Mouse (Mus musculus): ENCODE measurements at regions not wholly inside any gene's neighbourhood (a gene's known extent, or its start where the extent isn't known, plus 50 kb on each side); places are given as distances from the start of the nearest gene placed in this dataset.

DNA sequence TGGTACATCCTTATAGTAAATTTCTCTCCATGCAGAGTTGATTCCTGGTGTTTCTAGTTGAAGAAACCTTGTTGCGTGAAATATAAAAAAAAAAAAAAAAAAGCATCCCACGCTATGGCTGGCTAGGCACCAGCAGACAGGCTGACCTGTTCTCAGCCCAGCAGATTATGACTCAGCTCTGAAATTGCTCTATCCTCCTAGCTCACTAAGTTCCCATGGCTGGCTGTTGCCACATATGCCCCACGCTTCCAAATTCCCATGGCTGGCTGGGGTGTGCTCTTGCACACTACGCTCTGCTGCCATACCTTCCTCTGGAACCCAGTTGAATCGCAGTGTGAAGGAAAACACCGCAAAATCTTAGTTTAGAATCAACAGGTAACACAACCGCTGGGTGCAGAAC, 270.1 kb downstream of the Mid1ip1 start:
- peak; percentile 66 for DNase-seq (ENCODE audit: low spot score)

DNA sequence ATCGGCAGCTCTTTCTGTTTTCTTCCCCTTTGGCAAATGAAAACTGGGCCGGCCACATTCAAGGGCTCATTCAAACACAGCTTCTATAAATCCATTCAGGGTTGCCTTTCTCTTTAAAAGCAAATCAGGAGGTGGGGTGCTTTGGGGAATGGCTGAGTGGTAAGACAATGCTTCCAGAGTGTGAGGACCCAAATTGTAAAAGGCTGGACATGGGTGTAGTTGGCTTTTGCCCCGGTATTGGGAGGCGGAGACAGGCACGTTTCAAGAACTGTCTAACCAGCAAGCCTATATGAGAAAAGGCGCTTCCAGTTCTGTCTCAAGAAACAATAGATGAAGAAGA, 277.0 kb downstream of the Mid1ip1 start:
- no peak for DNase-seq (ENCODE audit: low spot score)

DNA sequence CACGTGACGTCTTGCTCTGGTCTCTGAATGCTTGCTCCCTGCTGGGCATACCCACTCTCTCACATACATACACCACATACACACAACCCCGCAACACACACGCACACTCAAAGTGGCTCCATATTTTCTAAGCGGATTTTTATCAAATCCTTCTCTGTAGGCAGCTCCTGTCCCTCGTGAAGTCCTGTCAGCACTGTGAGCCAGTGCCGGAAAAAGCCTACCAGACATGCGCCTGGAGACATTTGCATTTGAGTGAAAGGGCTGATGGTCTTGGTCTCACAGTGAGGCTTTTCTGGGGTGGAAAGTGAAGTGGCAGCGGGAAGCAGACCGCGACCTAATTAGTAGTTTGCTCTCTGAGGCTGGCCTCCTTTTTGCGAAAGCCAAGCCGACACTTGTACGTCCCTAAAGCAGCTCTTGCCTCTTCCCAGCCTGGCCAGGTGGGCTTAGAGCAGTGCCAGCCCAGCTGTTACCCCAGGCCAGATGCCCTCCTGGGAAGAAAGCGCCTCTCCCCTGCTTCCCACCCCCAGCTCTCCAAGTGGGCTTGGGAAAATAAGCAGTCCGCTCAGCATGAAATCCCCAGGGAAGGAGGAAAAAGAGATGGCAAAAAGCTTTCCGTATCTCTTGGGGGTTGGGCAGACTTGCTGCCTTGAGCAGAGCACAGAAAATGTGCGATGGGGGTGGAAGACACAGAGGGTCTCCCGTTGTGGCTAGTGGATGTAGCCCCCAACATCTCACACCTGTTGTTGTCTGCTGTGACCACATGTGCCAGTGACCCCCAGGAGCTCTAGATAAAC, 277.6 kb downstream of the Mid1ip1 start:
- no peak for DNase-seq (ENCODE audit: low spot score)

DNA sequence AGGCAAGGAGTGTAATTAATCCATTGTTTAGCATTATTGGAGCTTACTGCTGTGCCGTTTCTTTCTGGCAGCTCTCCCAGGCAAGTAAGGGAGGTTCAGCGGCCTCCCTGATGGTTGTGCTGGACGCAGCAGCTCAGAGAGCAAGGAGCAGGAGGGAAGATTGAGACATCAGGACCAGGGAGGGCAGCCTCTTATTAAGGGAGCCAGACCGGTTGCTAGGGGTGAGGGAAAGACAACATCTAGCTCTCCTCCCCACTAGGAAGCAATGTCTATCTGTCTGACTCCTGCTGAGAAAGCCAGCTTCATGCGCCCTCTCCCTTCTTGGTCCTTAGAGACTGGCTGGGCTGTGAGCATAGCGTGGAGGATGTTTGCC, 278.2 kb downstream of the Mid1ip1 start:
- peak; percentile 45 for DNase-seq (ENCODE audit: low spot score)

DNA sequence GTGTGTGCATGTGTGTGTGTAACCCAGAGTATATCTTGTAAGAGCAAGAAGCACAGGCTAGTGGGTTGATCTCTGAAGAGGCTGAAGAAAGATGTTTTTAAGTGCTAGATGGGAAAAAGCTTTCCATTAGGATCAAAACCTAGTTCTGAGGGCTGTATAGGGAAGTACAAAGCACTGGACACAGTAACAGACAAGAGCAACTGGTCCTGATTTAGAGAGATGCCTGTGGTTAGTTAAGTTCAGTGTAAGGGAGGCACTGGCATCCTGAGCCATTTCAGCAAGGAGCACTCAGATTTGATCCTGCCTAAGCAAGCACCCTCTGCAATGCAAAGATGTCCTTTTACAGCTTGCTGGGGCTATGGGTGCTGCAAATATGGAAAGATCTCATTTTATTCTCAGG, 280.1 kb downstream of the Mid1ip1 start:
- no peak for DNase-seq (ENCODE audit: low spot score)

DNA sequence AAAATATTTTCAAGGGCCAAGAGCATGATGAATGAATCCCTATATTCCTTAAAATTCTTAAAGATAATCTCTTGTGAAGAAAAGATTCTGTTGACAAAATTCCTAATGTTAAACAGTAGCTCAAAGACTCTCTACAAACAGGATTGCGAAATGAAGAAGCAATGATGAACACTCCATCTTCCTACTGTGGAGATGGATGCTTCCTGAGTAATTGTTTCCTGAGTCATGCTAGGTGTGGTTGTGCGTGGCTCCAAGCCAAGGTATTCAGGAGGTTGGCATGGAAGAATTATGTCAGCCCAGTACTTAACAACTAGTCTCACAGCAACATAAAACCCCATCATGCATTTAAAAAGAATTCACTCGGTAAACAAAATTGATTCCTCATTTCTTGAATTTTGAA, 286.4 kb downstream of the Mid1ip1 start:
- no peak for DNase-seq (ENCODE audit: low spot score)

DNA sequence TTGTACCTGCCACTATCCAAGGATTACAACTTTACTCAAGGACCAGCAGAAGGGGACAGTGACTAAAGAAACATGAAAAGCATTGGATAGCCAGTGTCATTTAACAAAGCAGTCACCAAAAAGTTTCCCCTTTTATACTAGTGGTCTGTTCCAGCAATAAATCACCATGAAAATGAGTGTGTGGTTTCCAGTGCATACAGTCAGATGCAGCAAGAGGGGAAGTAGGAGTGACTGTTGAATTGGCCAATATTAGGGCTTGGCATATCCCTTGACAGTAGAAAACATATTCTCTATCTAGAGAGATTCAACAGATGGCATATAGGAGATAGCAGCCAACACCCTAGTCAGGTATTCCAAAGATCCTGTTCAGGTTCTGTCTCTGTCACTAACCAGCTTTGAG, 259.8 kb upstream of the H2al1a start:
- DNase-seq (ENCODE audit: low spot score): no peak

DNA sequence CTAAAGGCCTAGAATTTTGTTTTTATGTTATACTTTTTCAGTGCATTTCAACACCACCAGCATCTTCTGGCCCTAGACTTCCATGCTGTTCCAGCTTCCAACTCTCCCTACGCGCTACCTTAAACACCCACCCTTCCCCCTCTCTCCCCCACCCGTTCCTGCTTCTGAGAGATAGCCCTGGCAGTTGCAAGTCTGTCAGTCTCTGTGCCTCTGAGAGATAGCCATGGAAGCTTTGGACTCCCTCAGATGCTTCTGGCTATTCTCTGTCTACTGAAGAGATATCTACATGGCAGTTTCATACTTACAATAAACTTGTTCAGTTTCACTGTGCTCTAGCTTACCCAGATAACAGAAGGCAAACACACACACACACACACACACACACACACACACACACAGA, 252.3 kb upstream of the H2al1a start:
- no peak for DNase-seq (ENCODE audit: low spot score)

DNA sequence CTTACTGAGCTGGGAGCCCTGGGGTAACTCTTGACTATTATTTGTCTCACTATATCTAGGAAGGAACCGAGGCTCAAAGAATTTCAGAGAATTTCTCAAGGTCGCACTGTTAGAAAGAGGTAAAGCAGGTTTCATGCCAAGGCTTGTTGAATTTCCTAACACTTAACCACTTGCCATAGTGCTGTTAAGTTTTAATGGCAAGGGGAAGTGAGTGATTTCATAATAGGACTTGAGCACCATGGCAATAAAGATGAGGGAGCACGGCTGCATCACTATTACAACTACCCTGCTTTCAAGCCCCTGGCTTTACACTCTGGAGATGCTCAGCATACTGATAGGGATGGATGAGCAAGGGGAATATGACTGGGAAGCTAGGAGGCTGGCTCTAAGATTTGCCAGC, 216.9 kb upstream of the H2al1a start:
- no peak for DNase-seq (ENCODE audit: low spot score)

DNA sequence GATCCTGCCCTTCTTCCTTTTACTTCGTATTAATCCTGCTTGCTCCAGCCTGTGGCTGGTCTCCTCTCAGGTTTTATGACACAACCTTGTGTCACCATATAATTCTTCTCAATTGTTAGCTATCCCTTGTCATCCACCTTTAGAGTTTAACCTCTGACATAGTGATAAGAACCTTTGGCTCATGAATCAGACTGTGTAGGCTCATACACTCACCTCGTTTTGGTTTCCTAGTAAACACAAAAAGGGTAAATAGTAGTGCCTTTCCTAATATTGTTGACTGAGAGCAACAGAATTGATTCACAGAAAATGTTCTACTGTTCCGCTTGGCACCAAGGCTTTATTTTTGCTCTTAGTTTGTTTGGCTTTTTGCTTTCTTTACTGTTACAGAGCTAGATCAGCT, 216.2 kb upstream of the H2al1a start:
- no peak for DNase-seq (ENCODE audit: low spot score)

DNA sequence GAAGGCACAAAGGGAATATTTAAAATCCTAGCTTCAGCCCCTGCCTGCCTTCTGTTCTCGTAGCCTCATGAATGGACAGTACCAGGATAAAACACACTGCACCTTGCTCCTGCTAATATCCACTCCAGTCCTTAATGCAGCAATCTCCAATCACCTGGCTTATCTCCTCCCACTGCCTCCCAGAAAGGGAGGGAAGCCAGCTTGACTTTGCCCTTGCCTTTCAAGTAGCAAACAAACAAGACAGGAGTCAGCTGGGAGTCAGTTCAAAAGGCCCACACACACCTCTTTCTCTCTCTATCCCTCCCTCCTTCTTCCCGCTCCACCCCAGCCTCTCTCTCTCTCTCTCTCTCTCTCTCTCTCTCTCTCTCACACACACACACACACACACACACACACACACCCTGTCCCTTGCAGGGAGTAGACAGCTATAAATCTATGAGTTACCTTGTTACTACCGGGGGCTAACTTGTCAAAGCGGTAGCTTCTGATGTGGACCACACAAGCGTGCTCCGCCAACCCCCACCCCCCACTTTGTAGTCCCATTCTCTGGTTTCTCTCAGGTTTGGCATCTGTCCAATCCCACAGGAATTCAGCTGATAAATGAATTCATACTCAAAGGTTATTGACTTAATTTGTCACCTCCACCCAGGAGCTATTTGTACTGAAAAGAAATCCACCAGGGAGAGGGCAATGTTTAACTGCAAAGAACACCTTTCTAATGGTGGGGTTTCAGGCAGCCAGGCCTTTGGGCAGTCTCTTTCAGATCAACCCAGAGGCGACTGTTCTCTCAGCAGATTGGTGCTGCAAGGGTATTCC, 212.6 kb upstream of the H2al1a start:
- no peak for DNase-seq (ENCODE audit: low spot score)

DNA sequence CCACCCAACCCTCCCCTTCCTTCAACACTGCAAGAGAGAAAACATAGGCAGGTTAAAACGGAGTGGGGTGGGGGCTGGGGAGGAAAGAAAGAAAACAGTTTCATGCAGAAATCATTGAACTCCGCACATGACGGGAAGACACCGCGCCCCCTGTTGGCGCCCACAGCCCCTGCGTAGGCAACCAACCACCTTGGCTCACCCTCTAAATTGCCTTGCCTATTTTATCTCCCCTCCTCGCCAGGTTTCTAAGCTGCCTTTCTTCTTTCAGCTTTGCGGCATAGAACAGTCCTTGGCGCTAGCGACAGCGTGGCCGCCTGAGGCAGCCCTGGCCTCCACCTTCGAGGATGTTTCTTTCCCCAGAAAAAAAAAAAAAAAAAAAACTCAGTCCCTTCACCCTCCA, 211.1 kb upstream of the H2al1a start:
- no peak for DNase-seq (ENCODE audit: low spot score)

DNA sequence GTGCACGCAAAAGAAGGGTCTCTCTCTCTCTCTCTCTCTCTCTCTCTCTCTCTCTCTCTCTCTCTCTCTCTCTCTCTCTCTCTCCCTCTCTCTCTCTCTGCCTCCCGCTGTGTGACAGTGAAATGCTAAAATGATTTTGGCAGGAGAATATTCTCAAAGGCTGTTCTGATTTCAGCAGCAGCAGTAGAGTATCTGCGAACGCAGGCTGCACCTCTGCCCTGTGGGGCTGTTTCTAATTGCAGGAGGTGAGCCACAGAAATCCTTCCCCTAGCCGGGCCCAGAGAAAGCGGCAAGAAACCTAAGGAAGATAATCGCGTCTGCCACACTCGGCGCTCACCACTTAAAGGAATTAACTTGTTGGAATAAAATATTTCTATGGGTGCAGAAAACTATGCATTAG, 210.6 kb upstream of the H2al1a start:
- no peak for DNase-seq (ENCODE audit: low spot score)

DNA sequence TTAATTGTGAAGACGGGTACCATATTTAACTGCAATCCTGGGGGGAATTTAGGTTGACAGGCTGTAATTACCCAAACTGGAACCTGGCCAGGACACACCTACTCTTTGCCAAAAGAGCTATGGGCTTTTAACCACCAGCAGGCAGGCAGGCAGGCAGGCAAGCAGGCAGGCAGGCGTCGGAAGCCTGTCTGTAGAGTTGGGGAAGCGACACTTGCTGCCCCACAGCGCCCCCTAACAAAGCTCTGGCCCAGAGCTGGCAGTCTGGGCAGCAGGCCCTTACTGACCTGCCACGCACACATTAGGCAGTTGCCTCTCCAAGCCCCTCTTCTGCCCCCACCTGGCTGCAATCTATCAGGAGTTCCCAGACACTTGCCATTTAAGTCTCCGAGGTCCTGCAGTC, 208.6 kb upstream of the H2al1a start:
- peak; percentile 12 for DNase-seq (ENCODE audit: low spot score)

DNA sequence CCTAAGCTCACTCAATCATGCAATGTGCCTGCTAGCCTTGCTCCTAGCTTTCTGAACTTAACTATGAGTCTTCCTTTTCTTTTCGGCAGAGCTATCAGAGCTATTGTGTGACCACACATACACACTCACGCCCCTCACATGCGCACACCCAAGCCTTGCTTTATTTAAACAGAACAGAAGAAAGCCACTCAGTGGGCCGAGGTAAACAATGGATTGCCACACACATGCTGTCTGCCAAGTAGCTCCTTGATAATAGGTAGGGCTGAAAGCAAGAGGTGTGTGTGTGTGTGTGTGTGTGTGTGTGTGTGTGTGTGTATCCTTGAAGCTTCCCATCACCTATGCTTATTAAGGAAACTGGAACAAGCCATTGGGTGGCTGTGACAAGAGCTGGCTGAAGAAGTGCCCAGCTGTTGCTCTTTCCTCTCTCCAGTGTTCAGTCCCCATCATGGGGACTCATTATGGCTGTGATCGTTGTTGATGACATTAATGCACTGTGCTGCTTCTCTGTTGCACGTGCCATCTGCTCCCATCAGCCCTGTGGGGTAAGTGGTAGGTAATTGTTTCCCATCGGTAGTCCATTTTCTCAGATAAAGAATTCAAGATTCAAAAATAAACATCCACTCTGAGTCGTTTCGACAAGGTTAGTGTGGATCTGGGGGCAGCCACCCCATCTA, 201.3 kb upstream of the H2al1a start:
- no peak for DNase-seq (ENCODE audit: low spot score)

DNA sequence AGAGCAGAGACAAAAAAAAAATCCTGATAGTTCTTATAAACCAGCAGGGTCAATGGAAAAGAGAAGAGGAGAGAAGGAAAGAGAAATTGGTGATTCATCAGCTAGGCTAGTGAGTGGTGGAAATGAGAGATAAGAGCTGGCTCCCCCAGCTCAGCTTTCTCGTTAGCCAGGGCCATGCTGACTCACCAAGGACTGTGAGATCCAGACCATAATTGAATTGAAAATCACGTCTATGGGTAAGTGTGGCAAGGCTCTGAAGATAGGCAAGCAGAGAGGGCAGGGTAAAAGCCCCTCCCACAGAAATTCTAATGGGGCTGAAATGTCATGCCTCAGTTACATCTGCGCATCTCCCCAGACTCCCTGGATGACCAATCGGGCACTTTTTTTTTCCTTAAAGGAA, 200.7 kb upstream of the H2al1a start:
- DNase-seq (ENCODE audit: low spot score): no peak

DNA sequence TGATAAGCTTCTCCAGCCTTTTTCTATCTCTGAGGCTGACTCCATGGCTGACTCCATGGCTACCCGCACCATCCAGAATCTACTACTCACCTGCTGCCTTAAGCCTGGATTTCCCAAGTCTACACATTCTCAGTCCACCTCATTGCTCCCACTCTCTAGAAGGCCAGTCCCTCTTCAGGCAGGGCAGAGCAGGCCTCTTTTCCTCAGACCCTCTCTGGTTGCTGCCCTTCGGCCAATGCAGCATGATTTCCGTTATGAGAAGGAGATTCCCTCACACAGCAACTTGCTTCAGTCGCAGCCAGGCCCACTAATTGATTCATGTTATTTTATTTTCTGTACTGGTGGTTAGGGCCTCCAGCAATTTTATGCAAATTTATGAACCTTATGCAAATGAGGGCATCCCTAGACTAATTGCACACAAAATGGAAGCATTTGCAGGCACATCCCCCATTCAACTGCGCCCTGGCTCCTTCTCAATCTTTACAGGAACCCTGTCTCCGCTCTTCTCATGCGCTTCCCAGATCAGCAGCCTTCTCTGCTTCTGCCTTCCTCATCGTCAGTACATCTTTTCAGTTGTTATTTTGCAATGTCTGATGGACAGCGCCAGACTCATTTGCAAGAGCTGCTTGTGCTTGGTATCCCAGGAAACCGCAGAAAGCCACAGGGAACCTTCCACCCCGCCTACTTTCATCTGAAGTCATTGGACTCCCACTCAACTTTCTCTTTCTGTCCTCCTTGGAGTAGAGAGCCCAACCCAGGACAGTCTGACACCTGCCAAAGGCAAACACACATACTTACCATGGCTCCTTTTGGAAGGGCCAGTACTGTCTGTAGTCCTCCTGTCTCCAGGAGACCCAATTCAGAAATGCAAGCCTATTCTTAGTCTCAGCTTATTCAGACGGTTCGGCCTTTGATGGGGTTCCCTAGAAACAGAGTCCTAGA, 199.6 kb upstream of the H2al1a start:
- DNase-seq (ENCODE audit: low spot score): no peak

DNA sequence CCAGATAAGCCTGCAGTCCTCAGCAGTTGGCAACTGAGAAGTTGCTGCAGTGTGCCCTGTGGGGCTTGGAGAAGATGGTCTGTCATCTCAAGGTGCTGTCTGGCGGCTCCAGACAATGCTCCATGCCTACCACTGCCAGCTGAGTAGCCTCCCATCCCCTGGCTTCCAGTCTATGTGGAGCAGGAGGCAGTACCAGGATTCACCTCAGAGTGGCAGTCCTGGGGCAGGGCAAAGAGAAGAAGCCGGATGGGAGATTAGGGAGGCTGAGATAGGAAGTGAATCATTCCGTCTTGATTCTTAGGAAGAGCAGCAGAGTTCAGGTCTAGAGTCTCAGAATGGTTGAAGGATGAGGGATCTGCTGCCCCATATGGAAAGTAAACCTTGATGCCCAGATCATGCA, 198.1 kb upstream of the H2al1a start:
- peak; percentile 12 for DNase-seq (ENCODE audit: low spot score)

DNA sequence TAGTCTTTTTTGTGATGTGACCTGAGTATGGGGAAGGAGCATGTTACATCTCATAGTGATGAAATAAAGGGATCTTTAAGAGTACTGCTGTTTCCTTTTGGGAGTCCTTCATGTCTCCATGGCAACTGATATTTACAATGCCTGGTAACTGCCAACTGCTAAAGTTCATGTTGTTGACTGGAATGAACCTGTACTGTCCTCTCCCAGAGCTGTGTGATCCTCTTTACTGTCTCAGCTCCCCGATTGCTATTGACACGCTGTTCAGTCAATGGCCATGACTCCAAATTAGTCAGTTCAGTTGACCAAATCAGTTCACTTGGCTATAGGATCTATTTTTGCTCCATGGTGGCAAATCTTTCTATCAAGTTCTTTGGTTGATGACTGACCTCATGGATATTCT, 167.8 kb upstream of the H2al1a start:
- DNase-seq (ENCODE audit: low spot score): no peak

DNA sequence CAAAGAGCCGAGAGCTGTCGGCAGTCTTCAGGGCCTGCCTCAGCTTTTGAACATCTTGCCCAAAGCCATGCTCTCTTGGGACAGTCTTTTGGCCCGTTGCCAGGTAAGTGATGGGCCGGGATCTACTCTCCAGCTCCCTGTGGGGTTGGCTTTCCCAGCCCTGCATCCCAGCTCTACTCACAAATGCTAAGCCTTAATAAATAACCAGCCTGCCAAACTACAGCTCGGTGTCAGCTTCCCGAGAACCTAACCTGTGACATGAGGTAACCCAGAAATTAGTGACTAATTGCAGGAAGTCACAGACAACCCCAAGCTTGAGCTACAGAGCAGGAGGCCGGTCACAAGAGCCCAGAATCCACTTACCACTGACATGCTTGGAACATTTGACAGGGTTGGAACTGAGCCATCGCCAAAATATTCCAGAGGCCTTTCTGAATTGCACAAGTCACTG, 159.1 kb upstream of the H2al1a start:
- DNase-seq (ENCODE audit: low spot score): peak; percentile 97

DNA sequence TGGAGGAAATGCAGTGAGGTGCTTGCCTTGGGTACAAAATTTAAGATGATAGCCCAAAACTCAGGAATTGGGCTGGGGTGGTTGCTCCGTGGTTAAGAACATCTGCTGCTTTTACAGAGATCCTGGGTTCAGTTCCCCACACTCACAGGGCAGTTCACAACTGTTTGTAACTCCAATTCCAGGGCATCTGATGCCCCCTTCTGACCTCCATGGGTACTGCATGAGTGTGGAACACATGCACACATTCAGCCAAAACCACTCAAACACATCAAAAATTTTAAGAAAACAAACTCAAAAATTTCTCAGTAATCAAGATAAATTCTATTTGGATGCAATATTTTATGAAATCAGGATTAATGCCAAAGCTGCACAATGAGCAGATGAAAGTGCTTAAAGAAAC, 157.8 kb upstream of the H2al1a start:
- no peak for DNase-seq (ENCODE audit: low spot score)

DNA sequence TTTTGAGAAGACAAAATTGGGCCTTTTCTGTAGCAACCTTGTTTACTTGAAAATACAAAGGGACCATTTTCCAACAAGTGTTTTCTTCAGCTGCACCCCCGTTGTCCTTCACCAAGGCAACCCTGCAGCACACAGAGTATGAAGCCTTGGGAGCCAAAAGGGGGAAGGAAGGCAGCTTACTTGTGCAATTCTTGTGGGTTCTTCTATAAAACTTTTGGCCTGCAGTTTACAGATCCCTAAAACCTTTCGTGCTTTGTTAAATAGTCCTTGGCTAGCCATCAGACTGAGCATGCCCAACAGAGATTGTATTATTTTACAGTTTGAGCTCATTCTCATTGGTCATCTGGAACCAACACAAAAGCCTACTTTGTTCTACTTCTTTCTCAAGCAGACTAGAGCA, 140.6 kb upstream of the H2al1a start:
- DNase-seq (ENCODE audit: low spot score): no peak
